Mouse (Mus musculus) spleen, postnatal 14 days (tissue): ENCODE measurements around the gene Nup160.

ENCODE experiments used
- DNase-seq, 2 experiments: peaks; one replicate each; pipeline ENCODE4 v3.0.0; 2021 to 2022; ENCODE audit warnings: low spot score in 2 of 2

Nup160 gene

GRCm38 (mm10) chr2:90677007-90677406, at the start of gene Nup160:
Gene Nup160 (plus strand): TSS chr2:90677215.
- no peak for DNase-seq

- DNase-seq: no peak
Measured at GRCm38 (mm10) chr2:90628261-90628660, 48.8 kb upstream of the Nup160 start.

GRCm38 (mm10) chr2:90629552-90629951, 47.5 kb upstream of the Nup160 start:
- DNase-seq: no peak

DNA sequence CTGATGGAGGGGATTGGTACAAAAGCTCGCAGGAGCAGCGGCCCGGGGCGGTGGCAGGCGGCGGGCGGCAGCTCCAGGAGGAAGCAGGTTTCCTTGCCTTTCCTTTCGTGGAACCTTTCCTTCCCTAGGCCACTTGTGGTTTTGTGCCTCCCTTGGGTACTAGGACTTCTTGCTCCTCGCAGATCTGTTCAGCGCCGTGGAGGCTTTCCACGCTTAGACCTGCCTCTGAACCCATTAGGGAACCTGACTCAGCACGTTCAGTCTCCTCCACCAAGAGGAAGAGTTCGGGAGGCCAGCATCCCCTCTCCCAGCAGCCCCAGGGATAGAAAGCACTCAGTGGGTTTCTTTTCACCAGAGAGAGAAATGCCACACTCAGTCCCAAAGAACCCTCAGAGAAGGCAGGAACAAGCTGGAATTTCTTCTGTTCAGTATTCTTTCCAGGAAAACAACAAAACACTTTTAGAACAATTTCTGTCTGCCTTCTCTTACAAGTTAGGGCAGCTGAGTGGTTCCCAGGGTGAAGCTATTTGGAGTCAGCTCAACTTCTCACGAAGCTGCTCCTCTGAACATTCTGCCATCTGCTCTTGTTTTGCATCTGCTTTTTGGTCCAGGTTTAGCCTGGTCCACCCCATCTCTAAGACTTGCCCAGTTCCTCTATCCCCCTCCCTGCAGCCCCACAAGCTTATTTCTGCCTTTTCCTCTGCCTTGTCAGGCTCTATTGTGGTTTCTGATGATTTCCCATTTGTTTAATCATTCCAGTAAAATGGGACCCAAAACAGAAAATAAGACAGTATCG, 44.9 kb upstream of the Nup160 start:
- no peak for DNase-seq

- DNase-seq: no peak
Measured at GRCm38 (mm10) chr2:90634671-90635070, 42.3 kb upstream of the Nup160 start.

DNA sequence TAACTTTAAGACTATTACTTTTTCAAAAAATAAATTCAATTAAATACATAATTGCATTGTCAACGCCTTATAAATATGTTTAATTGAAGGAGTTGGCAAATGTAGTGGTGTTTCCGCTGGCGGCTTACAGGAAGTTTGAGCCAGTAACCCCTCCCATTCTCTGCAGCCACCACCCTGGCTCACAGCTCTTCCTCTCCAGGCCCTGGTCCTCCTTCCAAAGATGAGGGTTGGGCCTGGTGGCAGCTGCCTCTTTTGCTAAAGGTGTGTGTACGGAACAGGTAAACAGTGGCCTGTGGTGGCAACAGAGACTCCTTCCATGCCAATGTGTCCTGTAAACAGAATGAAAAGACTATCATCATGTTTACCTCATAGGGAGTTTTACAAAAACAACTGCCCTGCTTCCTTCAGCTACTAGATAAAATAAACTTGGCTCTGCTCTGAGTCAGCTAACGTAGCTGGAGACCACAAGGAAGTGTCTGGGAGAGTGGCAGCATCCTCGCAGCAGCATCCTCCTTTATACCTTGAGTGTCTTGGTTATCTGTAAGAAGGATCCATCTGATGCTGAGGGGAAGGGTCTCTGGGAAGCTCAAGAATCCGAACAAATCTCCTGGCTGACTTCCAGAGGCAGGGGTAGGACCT, 41.8 kb upstream of the Nup160 start:
- no peak for DNase-seq

DNA sequence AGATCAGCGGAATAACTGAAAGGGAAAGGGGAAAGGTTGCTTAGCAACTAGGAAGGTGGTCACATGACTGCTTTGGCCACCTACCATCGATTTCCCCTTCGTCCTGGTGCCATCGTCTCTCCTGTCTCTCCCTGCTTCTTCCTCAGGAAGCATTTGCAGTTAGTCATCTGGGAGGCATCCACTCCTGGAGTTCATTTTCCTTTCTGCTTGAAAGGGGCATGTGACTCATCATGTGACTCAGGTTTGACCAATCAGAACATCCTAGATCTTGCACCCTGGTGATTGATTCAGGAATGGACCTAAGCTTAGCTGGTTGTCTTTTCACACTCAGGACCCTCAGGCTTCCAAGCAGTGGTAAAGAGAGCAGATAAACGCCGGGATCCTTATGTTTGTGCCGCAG, 40.2 kb upstream of the Nup160 start:
- DNase-seq: no peak

- no peak for DNase-seq
Measured at GRCm38 (mm10) chr2:90638986-90639746, 37.8 kb upstream of the Nup160 start.

DNA sequence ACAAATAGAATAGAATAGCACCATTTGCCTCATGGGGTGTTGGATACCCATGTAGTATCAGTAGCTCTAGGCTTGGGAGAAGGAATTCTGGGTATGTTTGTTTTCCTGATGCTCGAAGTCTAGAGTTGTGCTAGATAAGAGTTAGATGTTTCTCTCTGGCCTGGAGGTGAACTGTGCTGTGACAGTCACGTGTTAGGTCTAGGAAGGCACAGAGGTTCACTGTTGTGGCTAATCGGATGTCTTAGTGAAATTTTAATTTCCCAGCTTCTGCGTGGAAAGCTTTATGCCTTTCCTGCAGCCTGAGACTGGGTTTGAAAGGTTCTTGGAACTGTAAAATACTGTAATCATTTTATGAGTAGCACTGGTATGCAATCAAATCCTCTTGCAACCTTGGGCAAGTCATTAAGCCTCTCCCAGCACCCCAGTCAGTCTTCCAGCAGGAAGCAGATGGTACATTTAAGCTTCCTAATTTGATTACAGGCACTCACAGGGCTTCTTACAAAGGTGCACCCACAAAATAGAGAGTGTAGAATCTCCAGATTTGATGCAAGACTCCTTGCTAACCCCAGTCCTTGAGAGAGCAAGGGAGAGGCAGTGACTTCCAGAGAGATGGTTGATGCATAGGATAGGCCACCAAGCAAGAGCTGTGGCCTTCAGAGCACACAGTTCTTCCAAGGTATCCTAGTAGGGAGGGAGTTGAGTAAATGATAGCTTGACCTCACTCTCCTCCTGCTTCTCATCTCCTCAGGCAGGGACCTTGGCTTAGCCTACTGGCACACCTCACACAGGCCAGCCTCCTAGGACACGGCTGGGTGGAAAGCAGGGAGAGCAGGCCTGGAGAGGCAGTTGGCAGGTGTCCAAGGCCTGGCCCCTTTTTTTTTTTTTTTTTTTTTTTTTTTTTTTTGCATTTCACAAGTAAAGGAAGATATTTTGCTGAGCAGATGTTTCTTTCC, 37.0 kb upstream of the Nup160 start:
- no peak for DNase-seq

- DNase-seq: no peak
Measured at GRCm38 (mm10) chr2:90641007-90641709, 35.9 kb upstream of the Nup160 start.

DNA sequence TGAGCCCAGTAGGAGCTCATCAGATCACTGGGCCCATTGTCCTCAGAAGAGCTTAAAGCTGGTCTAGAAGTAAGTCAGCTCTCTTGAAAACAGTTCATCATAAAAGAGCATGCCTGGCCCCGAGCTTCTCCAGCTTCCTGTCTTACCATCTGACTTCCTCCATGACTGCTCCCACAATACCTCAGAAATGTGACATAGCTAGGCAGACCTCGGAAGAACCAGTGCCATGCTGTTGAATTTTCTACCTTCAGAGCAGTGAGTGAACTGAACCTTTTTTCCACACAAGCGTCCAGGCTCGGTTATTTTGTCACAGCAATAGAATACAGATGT, 35.3 kb upstream of the Nup160 start:
- DNase-seq: no peak

GRCm38 (mm10) chr2:90647084-90647483, 29.9 kb upstream of the Nup160 start:
- DNase-seq: no peak

DNA sequence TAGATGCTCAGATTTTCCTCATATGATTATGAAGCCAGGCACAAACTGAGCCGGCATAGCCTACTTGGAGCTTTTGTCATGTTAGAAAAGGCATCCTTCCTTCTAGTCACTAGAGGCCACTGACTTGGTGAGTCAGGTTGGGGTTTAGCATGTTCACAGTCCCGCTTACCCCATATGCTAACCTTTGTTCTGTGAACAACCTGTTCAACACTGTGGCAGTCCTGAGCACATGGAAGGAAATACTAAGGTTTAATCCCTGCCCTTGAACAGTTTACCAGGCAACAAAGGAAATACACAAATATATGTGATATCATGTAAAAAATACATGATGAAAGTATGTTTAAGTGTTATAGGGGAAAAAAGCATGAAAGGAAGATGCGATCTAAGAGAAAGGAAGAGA, 27.6 kb upstream of the Nup160 start:
- no peak for DNase-seq

DNA sequence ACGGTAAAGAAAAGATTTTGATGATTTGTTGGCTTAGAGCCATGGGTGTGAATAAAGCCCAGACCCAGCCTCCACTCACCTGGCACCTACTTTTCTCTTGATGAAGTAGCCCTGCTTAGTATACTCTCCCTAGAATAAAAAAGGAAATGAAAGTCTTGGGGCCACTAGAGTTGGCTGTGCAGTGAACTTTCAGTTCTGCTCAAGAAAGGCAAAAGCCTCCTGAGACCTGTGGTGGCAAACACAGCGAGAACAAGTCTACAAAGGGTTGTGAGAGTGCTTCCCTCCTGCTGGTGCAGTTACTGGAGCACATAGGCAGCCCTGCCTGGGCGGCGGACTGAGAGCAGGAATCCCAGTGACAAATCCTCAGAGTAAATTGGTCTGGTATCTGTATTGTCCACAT, 27.1 kb upstream of the Nup160 start:
- peak; percentile 24 to 41 for DNase-seq

DNA sequence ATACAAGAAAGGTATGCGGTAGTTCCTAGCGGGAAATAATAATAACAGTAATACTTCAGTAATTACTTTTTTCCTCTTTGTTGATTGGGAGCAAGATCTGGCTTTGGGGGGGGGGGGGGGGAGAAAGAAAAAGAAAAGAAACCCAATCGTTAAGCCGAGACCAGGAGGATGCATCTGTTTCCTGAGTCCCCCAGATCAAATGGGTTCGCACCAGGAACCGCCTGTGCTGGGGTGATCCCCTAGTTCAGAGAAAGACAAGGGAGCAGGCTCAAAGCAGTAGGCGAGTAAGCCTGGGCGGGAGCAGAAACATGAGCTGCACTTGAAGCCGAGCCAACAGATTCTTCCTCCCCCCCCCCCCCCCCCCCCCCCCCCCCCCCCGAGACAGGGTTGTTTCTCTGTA, 24.9 kb upstream of the Nup160 start:
- DNase-seq: no peak

DNA sequence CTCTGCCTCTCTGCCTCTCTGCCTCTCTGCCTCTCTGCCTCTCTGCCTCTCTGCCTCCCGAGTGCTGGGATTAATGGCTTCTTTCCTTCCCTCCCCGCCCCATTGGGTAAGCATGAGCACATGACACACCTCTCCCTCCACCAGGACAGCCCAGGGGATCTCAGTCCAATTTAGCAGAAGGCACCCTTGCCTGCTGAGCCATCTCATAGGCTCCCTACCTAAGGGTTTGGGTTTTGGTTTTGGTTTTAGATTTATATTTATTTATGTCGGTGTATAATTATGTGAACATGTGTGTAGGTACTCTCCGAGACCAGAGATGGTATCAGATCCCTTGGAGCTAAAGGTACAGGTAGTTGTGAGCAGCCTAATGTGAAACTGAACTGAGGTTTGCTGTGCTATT, 24.0 kb upstream of the Nup160 start:
- no peak for DNase-seq

- no peak for DNase-seq
Measured at GRCm38 (mm10) chr2:90655449-90655848, 21.6 kb upstream of the Nup160 start.

GRCm38 (mm10) chr2:90658613-90659012, 18.4 kb upstream of the Nup160 start:
- DNase-seq: no peak

GRCm38 (mm10) chr2:90659016-90659415, 18.0 kb upstream of the Nup160 start:
- no peak for DNase-seq

DNA sequence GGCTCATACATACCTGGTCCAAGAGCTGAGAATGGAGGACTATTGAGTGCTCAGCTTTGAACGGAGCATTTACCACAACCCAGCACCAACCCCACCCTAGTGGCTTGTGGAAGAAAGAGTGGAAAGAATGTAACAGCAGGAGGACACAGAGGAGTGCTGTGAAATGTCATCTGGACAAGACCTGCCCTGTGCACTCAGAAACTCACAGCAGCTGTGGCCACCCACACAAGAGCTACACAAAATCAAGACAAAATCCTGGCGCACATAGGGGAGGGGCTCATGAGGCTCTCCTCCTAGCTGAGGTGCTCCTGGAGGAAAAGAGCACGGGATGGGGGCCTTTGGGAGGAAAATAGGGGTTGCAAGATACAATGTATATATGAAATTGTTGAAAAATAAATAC, 17.4 kb upstream of the Nup160 start:
- no peak for DNase-seq

- DNase-seq: no peak
Measured at GRCm38 (mm10) chr2:90660947-90661346, 16.1 kb upstream of the Nup160 start.
